Mouse (Mus musculus): Measurements from ENCODE around the gene Ndc80.

DNA sequence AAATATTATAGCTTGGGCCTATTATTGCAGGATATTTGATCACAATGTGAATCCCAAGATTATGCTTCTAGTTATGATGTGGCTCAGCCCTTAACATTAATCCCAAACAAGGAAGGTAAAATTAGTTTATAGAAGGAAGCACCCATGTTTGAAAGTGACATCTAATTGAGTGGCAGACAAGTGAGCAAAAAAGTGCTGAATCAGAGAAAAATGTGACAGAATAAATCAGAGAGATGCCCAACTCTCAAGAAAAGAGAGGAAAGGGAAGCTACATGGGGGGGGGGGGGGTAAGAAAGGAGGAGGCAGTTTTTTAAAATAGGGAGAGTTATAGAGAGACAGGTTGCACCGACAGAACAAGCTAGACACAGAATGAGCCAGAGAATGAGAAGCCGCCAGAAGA, 55.4 kb downstream of the Ndc80 start:
- TF ChIP-seq CTCF (conservative IDR thresholded peaks at IDR 0.05; ENCODE audit: low read length) (no peak), POU5F1 (IDR thresholded peaks at IDR 0.05; ENCODE audit: borderline replicate concordance, low read length) (no peak)
